Mouse (Mus musculus) lung, adult 2 months (tissue): Measurements from ENCODE around the gene Tomm22.

Experiments
- CTCF ChIP-seq: fragments of 200-500 bp; IDR thresholded peaks from 2 replicates; pipeline ENCODE4 v1.5.1; 2011; ENCODE audit warnings: mild to moderate bottlenecking, low read length, control low read depth; ENCODE audit not compliant: insufficient read depth
- POLR2A ChIP-seq: fragments of 200-500 bp; IDR thresholded peaks from 2 replicates; pipeline ENCODE4 v1.6.1; 2011; ENCODE audit warnings: low read depth, mild to moderate bottlenecking, control low read depth, low read length, borderline replicate concordance; ENCODE audit errors: extremely low read depth

- TF ChIP-seq CTCF (peak; percentile 46), POLR2A (no peak)
Measured at GRCm38 (mm10) chr15:79651481-79651880, 19.2 kb upstream of the Tomm22 start.
